Mouse (Mus musculus): Measurements from ENCODE around the gene Mea1.
A peak's percentile ranks its signal among the peaks of the same experiment; 100 is the strongest.

The Mea1 gene

DNA sequence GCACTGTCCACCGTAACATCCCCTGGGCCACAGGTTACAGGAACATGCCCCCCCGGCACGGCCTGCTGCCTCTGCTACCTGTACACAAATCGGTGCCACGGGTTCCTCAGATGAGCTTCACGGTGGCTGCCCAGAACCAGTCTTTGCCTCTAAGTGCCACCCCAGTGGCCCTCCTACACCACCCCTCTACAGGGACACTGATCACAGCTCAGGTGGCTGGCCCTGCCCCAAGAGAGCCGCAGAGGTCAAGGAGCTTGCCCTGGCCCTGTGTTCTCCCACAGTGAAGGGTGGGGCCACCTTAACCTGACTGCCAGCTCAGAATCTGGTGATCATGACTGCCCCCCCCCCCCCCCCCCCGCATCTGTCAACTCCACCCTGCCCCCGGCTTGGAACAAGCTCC lies at the start of gene Mea1:
Gene Mea1, plus strand, starts transcription at position 378 of the 400 bp plus-strand sequence.
- DNase-seq (ENCODE audit: low spot score): no peak

DNA sequence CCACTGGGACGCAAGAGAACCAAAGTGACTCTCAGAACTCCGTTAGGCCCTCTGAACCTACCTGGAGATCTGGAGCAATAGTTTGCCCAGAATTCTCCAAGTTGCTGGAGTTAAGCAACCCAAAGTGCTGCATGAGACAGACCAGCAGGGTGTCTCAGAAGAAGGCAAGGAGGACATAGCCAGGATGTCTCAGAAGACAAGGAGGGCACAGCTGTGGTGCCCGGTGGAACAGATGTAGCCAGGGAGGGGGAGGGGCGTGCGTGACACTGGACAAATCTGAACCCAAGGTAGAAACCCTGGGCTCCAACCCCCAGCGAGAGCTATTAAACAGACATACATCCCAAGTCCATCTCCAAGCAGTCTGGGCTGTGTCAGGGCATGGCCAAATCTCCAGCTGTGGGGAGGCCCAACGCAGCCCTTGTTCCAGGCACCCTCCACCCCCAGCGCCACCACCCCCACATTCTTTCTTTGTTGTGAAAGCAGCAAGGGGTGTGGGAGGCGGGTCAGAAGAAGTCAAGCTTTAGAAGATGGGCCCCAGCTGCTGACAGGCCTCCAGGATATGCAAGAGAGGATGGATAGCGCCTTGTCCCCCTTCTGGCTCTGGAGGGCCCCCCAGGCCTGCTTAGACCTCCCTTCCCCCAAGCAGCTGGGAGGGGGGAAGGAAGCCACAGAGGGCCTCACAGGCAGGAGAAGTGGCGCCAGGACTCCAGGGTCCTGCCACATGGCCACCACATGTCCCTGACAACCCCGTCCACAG lies 48.7 kb upstream of the Mea1 start:
- peak; percentile 50 for DNase-seq (ENCODE audit: low spot score)

DNA sequence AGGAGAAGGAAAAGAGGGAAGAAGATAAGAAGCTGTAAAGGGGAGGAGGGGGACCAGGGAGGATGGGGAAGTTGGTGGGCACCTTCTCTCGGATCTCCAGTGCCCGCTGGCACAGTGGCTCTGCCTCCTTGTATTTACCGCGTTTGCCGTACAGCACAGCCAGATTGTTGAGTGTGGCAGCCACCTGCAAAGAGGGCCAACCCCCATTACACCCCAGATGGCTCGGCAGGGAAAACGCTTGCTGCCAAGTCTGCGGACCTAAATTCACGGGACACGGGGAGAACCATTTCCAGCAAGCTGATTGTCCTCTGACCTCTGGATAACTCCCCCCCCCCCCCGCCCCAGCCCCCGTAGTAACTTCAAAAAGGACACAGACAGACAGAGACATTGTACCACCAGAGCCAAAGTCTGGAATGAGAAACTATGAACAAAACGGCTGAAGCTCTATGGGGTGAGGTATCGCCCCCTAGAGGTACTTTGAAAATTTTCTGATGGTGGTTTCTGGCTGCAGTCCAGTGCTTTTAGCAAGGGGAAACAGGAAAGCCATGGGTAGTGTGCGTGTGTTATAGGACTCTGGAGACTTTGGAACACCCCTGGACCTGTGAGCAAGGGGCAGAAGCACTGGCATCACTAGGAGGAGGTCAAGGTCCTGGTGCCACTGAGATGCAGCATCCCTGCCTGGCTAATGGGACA lies 41.6 kb upstream of the Mea1 start:
- no peak for DNase-seq (ENCODE audit: low spot score)

DNA sequence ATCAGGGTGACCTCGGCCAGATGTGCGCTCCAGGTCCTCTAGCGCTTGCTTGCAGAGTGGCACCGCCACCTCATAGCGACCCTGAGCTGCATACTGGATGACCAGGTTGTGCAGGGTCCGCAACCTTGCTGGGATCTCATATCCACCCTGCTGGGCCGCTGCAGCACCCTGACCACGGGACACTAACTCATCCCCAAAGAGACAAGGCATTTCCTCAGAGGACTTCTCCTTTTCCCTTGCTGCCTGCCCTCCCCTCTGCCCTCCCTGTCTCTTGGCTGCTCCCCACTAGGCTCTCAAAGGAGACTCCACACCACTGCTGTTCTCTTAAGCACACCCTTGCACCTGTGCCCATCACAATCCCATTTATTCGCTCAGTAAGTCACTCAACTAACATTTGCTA lies 38.7 kb upstream of the Mea1 start:
- DNase-seq (ENCODE audit: low spot score): no peak

DNA sequence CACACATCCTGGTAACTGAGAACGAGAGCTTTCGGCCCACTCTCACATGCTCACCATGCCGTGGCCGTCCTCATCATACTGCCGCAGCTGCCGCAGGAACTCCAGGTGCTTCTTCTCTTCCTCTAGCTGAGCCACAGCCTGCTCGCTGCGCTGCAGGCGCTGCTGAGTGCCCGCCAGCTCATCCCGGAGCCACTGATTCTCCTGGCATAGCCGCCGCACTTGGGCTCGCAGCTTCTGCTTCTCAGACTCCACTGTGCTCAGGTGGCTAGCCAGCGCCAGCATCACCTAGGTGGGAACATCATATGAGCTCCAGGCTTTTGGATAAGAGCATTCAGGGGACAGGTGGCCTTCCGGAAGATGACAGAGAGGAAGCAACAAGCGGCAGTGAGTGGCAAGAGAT lies 36.5 kb upstream of the Mea1 start:
- no peak for DNase-seq (ENCODE audit: low spot score)

DNA sequence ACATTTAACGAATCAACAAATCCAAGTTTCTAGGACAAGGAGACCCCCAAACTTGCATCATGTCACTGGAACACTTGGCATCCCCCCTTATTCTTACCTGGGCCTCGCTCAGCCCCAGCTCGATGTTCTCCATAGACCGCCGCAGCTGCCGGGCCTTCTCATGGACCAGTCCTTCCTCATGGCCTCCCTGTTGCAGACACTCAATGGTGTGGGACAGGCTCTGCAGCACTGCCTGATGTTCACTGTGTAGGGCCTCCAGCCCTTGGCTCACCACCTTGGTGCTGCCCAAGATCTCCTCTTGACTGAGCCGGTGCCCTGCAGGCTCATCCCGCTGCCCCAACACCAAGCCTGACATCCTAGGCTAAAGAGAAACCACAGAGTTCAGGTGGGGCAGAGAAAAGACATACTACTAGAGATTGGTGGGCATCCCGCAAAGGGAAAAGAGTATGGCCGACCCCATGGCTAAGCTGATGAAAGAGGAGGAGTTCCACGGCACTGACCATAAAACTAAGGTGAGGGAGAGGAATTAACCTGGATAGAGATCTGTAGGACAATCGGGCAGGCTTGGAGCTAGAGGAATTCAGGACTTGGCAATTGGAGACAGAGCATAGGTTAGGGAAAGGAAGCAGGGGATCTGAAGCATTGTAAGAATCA lies 34.3 kb upstream of the Mea1 start:
- no peak for DNase-seq (ENCODE audit: low spot score)

DNA sequence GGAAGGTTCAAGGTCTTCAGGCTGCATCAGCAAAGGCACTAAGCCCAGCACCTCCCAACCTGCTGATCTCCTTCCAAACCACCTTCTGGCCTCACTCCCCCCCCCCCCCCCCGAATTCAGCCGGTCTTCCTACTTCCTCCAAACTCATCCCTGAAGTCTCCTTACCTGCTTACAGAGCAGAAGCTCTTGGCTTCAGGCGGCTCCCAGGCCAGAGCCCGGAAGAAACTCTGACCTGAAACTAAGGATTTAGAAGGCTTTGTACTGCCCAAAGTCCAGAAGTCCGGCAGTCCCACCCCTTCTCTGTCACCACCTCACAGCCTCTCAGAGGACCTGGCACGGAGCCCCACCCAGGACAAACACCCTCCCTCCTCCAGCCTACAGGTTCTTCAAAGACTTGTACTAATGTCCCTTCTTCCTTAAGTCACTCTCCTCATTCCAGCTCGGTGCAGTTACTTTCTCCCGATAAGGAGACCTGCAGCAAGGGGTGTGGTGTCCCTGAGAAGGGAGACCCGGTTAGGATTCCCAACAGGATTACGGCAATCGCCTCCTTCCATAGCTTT lies 33.6 kb upstream of the Mea1 start:
- DNase-seq (ENCODE audit: low spot score): peak; percentile 58

DNA sequence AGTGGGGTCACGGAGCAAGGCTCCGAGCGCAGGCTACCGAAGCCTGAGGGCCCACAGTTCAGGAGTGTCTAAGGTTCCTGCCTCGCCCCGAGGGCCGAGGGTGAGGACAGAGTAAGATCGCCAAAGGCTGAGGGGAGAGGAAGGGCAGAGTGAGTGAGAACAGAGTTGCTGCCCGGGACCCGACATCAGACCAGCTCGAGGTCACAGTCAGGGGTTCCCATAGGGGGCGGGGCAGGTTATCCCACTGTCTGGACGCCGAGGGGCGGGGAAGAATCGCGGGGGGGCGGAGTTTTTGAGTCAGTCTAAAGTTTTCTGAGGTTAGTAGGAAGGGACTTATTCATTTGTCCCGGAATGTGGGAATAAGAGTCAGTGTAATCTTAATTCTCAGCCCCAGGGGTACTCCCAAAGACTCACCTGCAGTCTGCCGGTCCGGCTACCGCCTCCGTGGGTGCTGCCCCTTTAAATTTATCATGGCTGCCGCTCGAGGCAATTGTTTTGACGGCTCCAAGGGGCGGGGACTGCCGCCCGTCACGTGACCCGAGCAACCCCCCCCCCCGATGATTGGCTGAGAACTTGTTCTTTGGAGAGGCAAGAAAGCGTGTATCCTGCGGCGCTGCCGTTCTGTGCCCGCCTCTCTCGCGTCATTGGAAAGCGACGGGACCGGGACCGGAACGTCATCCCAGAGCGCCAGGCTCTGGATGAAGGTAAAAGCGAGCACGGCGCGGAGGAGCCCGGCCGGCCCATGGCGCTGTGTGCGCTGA lies 32.9 kb upstream of the Mea1 start, which contains the start of the genes Klc4 and Mrpl2:
Gene Klc4, minus strand, starts transcription at position 462 of the 761 bp plus-strand sequence.
Gene Mrpl2, plus strand, starts transcription at position 669 of the 761 bp plus-strand sequence.
- peak; percentile 98 for DNase-seq (ENCODE audit: low spot score)

DNA sequence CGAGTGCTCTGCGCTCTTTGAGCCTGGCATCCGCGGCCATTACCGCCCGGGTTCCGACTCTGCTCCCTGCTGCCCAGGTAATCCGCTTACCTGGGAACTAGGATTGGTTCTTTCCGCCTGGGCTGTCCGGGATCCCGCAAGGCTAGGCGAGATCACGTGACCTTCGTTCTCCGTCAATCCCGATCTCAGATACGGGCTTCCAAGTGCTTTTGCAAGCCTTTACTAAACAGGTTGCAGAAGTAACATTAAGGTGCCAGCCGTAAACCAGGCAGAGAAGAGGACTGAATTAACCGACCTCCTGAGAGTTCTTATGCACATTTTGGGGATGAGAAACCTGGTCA lies 32.3 kb upstream of the Mea1 start:
- DNase-seq (ENCODE audit: low spot score): no peak

DNA sequence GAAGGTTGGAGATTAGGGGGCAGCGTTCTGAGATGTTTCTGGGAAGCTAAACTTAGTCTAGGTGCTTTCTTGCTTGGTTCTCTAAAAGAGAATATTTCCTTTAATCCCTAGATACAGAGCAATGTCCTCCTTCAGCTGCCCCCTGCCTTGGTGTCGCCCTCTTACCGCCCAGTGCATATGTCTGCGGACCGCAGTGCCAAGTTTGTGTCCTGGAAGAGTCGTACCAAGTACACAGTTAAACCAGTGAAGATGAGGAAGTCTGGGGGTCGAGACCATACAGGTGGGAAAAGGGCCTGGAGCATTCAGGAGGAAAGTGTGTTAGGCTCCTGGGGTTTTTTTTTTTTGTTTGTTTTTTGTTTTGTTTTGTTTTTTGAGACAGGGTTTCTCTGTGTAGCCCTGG lies 31.3 kb upstream of the Mea1 start:
- no peak for DNase-seq (ENCODE audit: low spot score)

DNA sequence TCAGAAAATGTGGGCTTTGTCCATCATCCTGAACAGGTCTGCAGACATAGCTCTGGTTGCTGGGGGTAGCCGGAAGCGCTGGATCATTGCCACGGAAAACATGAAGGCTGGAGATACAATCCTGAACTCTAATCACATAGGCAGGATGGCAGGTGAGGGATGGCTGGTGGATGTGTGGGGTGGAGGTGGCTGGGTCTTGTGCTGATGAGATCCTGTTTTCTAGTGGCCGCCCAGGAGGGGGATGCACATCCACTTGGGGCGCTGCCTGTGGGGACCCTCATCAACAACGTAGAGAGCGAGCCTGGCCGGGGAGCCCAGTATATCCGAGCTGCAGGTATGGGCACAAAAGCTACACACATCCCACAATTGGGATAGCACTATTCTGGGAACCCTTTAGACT lies 30.2 kb upstream of the Mea1 start:
- no peak for DNase-seq (ENCODE audit: low spot score)

DNA sequence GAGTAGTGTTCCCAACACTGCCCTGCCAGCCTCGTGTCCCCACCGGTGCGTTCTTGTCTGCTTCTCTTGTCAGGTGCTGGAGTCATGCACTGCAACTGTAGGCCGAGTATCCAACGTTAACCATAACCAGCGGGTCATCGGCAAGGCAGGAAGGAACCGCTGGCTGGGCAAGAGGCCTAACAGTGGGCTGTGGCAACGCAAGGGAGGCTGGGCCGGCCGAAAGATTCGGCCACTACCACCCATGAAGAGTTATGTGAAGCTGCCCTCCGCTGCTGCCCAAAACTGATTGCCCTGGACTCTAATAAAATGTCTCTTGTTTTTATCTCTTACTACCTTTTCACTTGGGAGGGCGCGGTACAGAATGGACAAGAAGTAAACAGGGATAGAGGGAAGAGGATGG lies 28.8 kb upstream of the Mea1 start:
- no peak for DNase-seq (ENCODE audit: low spot score)

DNA sequence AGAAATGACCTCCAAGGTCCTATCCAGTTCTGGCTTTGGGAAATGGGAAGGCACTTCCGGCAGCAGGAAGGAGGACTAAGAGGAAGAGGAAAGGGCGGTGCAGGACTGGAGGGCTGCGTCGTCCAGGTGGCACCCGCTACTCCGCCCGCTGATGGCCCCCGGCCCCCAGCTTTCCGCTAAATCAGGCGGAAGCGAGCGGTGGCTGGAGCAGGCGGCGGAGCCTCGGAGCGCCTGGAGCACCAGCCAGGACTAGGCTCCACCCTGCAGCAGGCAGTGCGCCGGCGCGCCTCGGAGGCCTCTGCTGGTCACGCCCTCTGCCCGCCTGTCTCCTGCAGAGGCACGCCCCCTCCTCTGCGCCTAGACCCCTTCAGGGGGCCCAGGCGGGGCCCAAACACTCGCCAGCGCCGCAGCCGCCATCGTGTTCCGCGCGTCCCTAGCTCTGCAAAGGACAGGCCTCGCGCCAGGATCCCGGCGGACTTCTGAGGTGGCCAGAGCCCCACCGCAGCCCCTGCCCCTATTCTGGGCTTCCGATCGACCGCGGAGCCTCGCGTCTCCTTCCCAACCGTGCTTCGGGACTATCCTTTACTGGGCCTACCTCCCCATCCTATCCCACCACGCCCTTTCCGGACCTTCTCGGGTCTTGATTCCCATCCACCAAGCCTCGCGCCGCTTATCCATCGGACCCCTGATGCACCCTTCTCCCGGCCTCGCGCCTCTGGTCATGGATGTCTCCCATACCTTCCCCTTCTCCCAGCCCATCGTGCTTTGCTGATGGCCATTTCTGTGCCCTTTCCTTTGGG lies 28.2 kb upstream of the Mea1 start, which contains the start of gene Cul7:
Gene Cul7, plus strand, starts transcription at position 106 of the 800 bp plus-strand sequence.
- peak; percentile 94 for DNase-seq (ENCODE audit: low spot score)

DNA sequence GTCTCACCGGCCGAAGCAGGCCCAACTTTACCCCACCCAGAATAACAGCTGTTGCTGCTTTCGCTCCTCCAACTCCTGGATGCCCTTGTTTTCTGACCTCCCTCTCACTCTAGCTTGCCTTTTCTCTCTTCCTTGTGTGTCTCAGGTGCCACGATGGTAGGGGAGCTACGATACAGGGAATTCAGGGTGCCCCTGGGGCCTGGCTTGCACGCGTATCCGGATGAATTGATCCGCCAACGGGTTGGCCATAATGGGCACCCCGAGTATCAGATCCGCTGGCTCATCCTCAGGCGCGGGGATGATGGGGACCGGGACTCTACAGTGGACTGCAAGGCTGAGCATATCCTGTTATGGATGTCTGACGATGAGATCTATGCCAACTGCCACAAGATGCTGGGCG lies 27.3 kb upstream of the Mea1 start:
- DNase-seq (ENCODE audit: low spot score): no peak

DNA sequence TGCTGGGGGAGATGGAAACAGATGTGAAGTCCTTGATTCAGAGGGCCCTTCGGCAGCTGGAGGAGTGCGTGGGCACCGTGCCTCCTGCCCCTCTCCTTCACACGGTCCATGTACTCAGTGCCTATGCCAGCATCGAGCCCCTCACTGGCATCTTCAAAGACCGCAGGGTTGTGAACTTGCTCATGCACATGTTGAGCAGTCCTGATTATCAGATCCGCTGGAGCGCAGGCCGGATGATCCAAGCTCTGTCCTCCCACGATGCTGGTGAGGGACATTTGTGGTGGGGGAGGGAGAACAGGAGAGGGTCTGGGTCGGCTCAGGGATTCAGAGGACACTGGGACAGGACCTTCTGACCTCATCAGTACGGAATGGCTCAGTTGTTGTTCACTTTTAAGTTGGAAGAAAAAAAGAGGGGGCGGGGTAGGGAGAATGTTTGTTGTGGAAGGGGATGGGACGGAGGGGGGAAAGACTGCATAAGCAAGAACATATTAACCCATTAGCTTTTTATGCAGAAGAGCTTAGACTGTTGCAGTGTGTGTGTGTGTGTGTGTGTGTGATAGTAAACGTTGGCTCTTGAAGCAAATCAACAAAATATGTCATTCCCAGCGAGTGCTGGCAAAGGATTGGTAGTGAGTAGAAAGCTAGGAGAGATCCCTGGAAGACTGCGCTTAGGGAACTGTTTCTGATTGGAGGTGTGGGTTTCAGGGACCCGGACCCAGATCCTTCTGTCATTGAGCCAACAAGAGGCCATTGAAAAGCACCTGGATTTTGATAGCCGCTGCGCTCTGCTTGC lies 26.6 kb upstream of the Mea1 start:
- DNase-seq (ENCODE audit: low spot score): no peak

DNA sequence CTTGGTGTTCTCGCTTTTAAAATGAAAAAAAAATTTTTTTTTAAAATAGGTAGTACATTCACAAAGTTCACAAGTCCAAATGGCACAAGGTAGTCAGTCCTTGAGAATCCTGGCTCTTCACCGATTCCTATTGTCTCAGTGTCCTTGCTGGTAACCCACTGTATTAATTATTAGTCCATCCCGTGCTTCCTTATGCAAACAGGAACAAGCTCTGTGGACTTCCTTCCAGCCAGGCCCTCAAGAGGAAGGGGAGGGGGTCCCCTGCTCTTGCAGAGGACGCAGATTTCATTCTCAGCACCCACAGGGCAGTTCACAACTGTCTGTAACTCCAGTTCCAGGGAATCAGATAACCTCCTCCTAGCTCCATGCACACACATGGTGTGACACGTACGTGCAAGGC lies 22.5 kb upstream of the Mea1 start:
- no peak for DNase-seq (ENCODE audit: low spot score)

DNA sequence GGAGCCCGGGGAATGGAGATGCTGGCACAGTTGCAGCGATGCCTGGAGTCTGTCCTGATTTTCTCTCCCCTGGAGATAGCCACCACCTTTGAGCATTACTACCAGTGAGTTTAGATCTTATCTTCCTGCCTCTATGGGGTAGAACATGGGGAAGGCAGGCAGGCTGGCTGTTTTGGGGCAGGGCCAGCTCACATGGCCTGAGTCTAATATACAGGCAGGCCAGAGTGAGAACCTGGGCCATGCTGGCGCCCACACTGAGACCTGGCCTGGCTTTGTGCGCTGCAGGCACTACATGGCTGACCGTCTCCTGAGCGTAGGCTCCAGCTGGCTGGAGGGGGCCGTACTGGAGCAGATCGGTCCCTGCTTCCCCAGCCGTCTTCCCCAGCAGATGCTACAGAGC lies 17.2 kb upstream of the Mea1 start:
- DNase-seq (ENCODE audit: low spot score): no peak

DNA sequence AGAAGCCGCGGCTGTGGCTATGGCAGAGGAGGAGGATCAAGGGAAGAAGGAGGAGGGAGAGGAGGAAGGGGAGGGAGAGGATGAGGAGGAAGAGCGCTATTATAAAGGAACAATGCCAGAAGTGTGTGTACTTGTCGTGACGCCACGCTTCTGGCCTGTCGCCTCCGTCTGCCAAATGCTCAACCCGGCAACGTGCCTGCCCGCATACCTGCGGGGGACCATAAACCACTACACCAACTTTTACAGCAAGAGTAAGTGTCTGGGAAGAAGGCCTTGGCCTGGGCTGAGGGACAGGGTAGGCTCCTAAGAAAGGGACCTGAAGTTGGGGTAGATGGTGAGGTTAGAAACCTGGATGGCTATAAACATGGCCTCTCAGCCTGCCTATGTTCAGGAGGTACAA lies 16.6 kb upstream of the Mea1 start:
- no peak for DNase-seq (ENCODE audit: low spot score)

DNA sequence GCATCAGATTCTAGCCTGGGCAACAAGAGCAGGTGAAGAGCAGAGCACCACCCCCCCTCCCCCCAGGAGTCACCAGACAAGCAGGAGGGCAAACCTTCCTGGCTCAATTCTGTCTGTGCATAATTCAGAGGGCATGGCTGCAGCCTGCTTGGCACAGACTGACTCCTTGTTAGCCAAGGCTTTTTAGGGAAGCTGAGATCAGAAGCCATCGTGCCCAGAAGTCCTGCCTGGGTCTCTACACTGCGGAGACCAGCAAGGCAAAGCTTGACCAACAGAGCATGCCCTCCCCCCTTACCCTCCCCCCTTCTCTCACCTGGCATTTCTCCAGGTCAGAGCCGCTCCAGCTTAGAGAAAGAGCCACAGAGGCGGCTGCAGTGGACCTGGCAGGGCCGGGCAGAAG lies 15.9 kb upstream of the Mea1 start:
- DNase-seq (ENCODE audit: low spot score): no peak

DNA sequence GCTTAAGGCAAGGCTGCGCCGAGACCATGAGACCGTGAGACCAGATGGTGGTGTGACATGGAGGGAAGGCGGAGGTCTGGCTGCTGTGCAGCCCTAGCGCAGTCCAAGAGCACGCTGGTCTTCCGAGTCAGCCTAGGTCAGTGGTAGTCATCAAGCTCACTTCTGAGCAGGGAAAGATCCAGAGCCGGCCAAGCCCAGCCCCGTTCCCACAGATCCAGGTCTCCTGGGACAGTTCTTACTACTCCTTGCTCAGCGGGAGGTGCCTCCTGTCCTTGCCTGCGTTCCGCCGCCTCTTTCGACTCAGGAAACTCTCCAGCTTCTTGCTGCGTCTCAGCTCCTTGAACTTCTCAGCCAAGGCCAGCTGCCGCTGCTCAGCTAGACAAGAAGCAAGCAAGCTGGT lies 10.9 kb upstream of the Mea1 start:
- no peak for DNase-seq (ENCODE audit: low spot score)

Measured in ovary, postnatal 36 days (tissue).